Mouse (Mus musculus) kidney, postnatal 10 days (tissue): ENCODE measurements around the gene Casc1.
"Not testable (repeated sequence)": the region's sequence is repeated elsewhere in the genome, so short reads cannot be mapped to it uniquely, and the experiment has no call there.

ENCODE experiments used
- DNase-seq: peaks from one replicate; pipeline ENCODE4 v3.0.0; 2021; ENCODE audit warnings: mixed read lengths

The Casc1 gene

DNA sequence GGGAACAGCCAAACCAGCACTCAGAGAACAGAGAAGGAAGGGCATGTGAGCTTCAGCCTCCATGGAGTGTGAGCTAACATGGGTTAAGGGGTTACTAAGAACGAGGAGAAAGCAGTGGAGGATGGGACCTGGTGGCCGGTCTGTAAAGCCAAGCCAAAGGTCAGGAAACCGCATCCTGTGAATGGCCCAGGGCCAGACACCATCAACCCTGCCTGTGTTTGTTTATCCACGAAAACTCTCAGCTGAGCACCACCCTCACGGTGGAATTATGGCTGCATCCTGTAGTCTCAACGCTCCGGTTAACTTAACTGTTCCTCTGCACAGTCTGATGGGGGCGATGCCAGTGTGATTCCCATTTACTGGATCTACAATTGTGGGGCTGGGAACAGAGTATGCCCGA lies 75.0 kb downstream of the Casc1 start:
- peak; percentile 34 for DNase-seq

DNA sequence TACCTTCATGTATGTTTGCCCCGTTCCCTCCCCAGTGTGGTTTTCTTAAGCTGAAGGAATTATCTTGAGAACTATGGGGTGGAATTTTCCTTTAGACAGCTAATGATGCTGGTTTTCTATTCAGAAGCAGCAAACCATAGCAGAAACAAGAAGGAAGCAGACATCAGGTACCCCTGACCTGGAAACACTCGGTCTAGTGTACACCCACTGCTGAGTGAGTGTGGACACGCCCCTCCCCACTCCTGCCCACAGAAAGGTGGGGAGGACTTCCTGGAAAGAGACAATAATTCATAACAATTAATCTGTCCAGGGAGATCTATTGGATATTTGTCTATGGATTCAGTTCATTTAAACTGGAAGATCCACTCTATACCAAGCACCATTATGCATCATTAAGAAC lies 75.5 kb downstream of the Casc1 start:
- DNase-seq, result no peak

DNA sequence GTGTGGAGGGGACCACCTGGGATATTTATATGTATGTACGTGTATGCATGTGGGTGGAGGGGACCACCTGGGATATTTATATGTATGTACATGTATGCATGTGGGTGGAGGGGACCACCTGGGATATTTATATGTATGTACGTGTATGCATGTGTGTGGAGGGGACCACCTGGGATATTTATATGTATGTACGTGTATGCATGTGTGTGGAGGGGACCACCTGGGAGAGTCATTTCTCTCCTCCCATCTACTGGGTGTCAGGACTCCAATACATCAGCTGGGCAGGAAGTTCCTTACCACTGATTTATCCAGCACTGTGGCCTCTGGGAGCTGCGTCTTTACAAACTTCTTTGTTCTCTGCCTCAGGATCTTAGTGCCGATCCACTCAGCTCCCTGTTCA lies 77.8 kb downstream of the Casc1 start:
- not testable (repeated sequence) for DNase-seq

DNA sequence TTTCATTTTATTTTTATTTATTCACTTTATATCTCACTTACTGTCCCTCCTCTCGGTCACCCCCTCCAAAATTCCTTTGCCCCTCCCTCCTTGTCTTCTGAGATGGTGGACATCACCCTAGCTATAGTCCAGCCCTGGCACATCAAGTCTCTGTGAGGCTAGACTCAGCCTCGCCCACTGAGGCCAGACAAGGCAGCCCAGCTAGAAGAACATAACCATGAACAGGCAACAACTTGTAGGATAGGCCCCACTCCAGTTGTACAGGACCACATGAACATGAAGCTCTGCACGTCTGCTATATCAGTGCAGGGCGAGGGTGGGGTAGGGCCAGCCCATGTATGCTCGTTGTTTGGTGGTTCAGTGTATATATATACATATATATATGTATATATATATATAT lies 78.8 kb downstream of the Casc1 start:
- no peak for DNase-seq

DNA sequence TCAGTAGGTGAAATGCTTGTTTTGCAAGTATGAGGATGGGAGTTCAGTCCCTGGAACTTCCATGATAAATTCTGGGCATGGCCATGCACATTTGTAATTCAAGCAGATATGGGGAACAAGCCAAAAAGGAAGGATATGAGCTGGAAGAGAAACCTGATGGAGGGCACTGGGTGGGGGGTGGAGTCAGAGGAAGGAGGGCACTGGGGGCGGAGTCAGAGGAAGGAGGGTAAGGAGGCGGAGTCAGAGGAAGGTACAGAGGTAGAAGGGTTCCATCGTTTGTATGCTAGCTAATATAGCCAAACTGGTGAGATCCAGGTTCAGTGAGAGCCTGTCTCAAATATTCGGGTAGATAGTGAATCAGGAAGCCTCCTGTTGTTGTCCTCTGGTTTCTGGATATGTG lies 81.2 kb downstream of the Casc1 start:
- no peak for DNase-seq

DNA sequence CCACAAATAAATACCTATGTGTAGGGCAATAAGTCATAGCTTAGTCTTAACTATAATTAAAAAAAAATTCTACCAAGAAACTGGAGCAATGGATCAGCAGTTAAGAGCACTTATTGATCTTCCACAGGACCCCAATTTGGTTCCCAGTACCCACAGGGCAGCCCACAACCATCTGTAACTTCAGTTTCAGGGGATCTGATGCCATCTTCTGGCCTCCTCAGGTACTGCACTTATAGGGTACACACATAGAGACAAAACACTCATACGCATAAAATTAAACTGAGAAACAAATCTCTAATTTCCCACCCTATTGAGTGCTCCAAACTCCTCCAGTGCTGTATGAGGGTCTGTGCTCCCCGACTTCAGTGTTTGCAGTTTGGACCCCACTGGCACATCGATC lies 83.2 kb downstream of the Casc1 start:
- DNase-seq, result no peak

DNA sequence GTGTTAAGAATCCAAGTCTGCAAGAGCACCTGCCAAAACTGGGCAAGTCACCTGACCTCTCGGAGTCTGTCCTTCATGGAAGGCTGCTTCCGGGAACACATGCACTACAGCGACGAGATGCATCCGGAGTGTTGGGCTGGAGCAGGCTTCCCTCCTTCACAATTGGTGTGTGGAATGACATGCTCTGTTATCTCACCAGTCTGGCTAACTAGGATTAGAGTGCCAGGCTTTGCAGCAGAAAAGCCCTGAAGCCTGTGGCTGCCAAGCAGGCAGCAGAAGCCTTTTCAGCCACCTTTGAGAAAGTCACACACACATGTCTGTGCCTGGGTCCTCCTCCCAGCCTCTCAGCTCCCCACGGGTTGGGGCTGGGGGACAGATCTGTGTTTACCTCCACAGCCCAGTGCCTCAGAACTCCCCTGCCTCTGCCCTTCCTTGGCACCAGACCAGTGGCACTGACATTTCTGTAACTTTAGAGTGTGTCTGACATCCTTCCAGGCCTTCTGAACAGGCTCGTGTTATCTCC lies 85.2 kb downstream of the Casc1 start:
- peak; percentile 39 for DNase-seq
